Mouse (Mus musculus) left cerebral cortex, adult 9 months (tissue): ENCODE measurements at regions not wholly inside any gene's neighbourhood (a gene's known extent, or its start where the extent isn't known, plus 50 kb on each side); places are given as distances from the start of the nearest gene placed in this dataset.
"Not testable (repeated sequence)": the region's sequence is repeated elsewhere in the genome, so short reads cannot be mapped to it uniquely, and the experiment has no call there.

Experiments used
- DNase-seq, 2 experiments: peaks; one replicate each; pipeline ENCODE4 v3.0.0; 2022; ENCODE audit warnings: low spot score in 2 of 2

- no peak for DNase-seq
Measured at GRCm38 (mm10) chr1:184241846-184242245, 207.7 kb upstream of the 1700056E22Rik start.

- DNase-seq, result peak in 1 of 2 experiments; percentile 67
Measured at GRCm38 (mm10) chr1:184235131-184235983, 201.3 kb upstream of the 1700056E22Rik start.

- DNase-seq, result no peak
Measured at GRCm38 (mm10) chr1:184234320-184234988, 200.4 kb upstream of the 1700056E22Rik start.

- peak; percentile 10 to 16 for DNase-seq
Measured at GRCm38 (mm10) chr1:184233741-184234255, 199.7 kb upstream of the 1700056E22Rik start.

DNA sequence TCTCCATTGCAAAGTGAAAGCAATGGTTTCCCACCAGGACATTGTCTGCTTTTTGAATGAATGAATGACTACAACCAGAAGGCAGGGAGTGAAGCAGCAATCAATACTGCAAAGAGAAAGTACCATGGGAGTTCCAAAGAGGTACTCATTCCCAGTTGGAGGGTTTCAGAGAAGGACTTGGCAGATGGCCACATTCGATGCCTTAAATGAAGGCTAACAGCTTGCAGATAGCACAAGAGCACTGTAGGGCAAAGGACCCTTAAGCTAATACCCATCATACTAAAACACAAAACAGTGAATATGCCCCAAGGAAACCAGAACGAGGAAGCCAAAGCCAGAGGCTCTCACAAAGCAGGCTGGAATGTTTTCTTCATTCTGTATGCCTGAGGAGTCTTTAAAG, 188.2 kb upstream of the 1700056E22Rik start:
- no peak for DNase-seq

GRCm38 (mm10) chr1:184221792-184222191, 187.7 kb upstream of the 1700056E22Rik start:
- DNase-seq, result no peak

DNA sequence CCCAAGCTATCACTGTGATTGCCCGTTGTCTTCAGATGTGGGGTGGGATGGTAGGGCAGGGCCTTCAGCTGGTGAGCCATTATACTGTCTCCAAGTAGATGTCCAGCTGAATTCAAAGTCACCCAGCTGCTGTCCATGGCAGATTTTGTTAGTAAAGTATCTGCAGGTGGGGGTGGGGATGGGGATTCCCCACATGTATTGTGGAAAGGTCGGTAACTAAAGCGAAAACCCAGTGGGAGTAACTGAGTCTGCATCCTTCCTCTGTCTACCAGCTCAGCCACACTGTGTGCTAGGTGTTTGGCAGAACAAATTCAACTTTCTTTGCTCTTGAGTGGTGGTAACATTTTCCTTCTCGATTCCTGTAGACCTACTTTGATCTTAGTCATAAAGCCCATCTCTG, 163.2 kb upstream of the 1700056E22Rik start:
- no peak for DNase-seq

- DNase-seq, result no peak
Measured at GRCm38 (mm10) chr1:184191325-184191724, 157.2 kb upstream of the 1700056E22Rik start.

GRCm38 (mm10) chr1:184187582-184187981, 153.5 kb upstream of the 1700056E22Rik start:
- peak in 1 of 2 experiments; percentile 11 for DNase-seq

GRCm38 (mm10) chr1:184182163-184182562, 148.1 kb upstream of the 1700056E22Rik start:
- no peak for DNase-seq

- DNase-seq, result not testable (repeated sequence)
Measured at GRCm38 (mm10) chr1:184174416-184174815, 140.3 kb upstream of the 1700056E22Rik start.

- no peak for DNase-seq
Measured at GRCm38 (mm10) chr1:184173739-184174138, 139.6 kb upstream of the 1700056E22Rik start.

DNA sequence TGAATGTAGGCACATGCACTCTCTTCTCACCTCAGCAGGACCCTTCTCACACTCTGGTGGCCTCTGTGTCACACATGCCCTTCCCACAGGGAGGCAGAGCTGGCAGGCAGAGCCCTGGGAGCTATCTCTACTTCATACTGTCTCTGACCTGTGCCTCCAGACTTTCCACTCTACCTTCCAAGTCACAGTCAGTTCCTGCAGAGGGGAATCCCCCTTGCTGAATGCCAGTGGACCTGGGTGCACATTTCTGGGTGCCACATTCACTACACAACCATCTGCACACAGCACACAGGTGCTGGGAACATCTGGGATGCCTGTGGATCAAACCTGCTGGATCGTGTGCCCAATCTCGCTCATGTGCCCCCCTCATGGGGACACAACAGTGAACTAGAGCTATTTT, 138.9 kb upstream of the 1700056E22Rik start:
- no peak for DNase-seq

DNA sequence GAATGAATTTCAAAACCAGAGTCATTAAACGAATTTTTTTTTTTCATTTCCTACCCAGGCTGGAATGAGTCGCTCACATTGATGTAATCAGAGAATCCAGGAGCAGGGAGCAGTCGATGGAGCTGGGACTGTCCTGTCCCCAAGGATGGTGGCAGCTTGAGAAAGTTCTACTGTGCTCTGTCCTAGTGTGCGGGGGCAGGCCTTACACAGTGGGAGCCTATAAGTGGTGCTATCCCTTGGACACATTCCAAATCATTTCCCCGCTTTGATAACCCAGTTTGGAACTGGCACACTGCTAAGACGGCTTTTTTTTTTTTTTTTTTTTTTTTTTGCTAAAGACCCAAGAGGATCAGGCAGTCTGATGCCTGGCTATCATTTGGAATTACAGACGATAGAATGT, 137.5 kb upstream of the 1700056E22Rik start:
- no peak for DNase-seq

GRCm38 (mm10) chr1:184170926-184171325, 136.8 kb upstream of the 1700056E22Rik start:
- DNase-seq, result no peak

DNA sequence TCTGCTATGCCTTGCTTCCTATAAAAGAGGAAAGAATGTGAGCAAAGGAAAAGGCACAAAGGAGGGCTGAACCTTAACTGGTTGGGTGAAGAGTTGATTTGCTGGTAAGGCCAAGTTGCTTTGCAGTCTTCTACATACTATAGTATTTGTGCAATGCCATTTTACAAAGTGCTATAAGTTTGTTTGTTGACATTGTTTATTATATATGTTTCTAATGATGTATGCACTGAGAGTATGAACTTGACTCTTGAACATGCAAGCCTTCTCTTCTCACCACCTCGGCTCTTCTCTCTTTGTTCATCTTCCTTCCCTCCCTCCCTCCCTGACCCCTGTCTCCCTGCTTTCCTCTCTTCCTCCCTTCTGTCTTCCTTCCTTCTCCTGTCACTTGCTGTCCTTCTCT, 135.9 kb upstream of the 1700056E22Rik start:
- DNase-seq, result no peak

DNA sequence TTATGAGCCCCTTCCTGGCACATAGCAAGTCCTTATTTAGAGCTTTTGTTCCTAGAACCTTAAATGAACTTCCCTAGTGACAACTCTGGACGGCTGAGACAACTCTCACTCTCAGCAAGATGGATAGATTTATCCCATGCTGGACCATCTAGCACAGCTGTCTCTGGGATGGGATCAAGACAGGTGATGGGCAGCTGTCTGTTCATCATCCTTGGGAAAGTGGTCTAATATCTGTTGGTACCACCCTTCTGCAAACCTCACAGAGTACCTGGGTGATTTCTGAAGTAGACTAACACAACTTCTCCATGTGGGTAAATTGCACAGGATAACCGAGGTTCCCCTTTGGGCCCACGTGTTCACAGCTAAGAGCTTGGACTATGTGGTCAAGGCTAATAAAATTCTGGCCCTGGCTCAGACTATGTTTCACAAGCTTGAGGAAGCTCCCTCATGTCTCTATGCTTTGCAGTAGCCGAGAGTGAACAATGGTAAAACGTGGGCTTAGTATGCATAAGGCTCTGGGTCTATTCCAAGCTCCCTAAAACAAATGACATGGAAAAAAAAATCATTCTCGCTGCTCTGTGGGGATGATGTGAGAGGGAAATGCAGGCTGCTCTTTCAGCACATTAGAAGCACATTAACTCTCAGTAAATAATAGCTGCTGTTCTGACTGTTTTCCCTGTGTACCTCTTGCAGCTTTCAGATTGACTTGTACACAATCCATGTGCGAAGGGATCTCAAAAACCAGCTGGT, 135.1 kb upstream of the 1700056E22Rik start:
- peak in 1 of 2 experiments; percentile 7 for DNase-seq

- DNase-seq, result no peak
Measured at GRCm38 (mm10) chr1:184166951-184167350, 132.8 kb upstream of the 1700056E22Rik start.

GRCm38 (mm10) chr1:184162526-184162925, 128.4 kb upstream of the 1700056E22Rik start:
- not testable (repeated sequence) for DNase-seq

DNA sequence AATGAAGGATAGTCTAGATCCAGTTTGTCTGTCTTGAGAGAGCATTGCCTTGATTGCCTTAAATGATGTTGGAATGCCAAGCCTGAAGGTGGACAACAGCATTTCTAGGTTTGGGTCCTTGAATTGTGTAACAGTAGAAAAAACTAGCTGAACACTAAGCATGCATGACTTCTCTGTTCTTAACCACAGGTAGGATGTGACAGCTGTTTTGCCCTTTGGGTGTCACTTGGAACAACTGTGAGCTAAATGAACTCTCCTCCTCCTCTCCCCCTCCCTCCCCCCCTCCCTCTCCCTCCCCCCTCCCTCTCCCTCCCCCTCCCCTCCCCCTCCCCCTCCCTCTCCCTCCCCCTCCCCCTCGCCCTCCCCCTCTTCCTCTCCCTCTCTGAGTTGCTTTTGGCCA, 113.6 kb upstream of the 1700056E22Rik start:
- DNase-seq, result no peak

DNA sequence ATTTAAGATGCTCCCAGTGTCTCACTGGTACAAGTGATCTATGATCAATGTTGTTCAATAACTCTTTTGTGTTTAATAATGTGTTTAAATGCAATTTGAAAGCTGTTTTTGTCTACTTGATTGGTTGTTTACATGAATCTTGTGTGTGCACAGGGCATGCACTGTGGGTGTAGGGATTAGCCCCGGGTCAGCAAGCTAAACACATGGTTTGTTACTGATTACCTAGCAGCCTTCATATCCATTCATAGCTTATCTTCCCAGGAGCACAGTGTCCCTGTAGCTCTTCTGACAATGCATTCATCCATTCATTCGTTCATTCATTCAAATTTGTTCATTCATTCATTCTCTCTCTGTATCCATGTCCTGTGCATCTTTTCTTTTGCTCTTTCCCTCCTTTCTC, 108.9 kb upstream of the 1700056E22Rik start:
- DNase-seq, result no peak

GRCm38 (mm10) chr1:184140486-184140885, 106.4 kb upstream of the 1700056E22Rik start:
- no peak for DNase-seq
